Mouse (Mus musculus): Measurements from ENCODE around the gene Banp.

The Banp gene

GRCm38 (mm10) chr8:122011066-122011588 lies 61.6 kb downstream of the Banp start:
- no peak for DNase-seq (ENCODE audit: extremely low spot score, low read depth, low spot score)

GRCm38 (mm10) chr8:122014606-122015005 lies 65.1 kb downstream of the Banp start:
- DNase-seq (ENCODE audit: extremely low spot score, low read depth, low spot score), result no peak

GRCm38 (mm10) chr8:122018046-122018831 lies 68.7 kb downstream of the Banp start:
- DNase-seq (ENCODE audit: extremely low spot score, low read depth, low spot score), result no peak

GRCm38 (mm10) chr8:122019162-122019561 lies 69.6 kb downstream of the Banp start:
- DNase-seq (ENCODE audit: extremely low spot score, low read depth, low spot score), result no peak

- no peak for DNase-seq (ENCODE audit: extremely low spot score, low read depth, low spot score)
Measured at GRCm38 (mm10) chr8:122020050-122020771, 70.7 kb downstream of the Banp start.

GRCm38 (mm10) chr8:122021725-122022124 lies 72.2 kb downstream of the Banp start:
- DNase-seq (ENCODE audit: extremely low spot score, low read depth, low spot score), result no peak

- no peak for DNase-seq (ENCODE audit: extremely low spot score, low read depth, low spot score)
Measured at GRCm38 (mm10) chr8:122022274-122022673, 72.7 kb downstream of the Banp start.

GRCm38 (mm10) chr8:122022705-122023104 lies 73.2 kb downstream of the Banp start:
- no peak for DNase-seq (ENCODE audit: extremely low spot score, low read depth, low spot score)

GRCm38 (mm10) chr8:122025546-122025945 lies 76.0 kb downstream of the Banp start:
- DNase-seq (ENCODE audit: extremely low spot score, low read depth, low spot score), result no peak

- DNase-seq (ENCODE audit: extremely low spot score, low read depth, low spot score), result no peak
Measured at GRCm38 (mm10) chr8:122028116-122028515, 78.6 kb downstream of the Banp start.

- no peak for DNase-seq (ENCODE audit: extremely low spot score, low read depth, low spot score)
Measured at GRCm38 (mm10) chr8:122030965-122031364, 81.4 kb downstream of the Banp start.

GRCm38 (mm10) chr8:122032741-122033140 lies 83.2 kb downstream of the Banp start:
- DNase-seq (ENCODE audit: extremely low spot score, low read depth, low spot score), result no peak

- no peak for DNase-seq (ENCODE audit: extremely low spot score, low read depth, low spot score)
Measured at GRCm38 (mm10) chr8:122035543-122035942, 86.0 kb downstream of the Banp start.

GRCm38 (mm10) chr8:122036325-122036724 lies 86.8 kb downstream of the Banp start:
- DNase-seq (ENCODE audit: extremely low spot score, low read depth, low spot score), result no peak

GRCm38 (mm10) chr8:122037279-122037678 lies 87.7 kb downstream of the Banp start:
- DNase-seq (ENCODE audit: extremely low spot score, low read depth, low spot score), result no peak

GRCm38 (mm10) chr8:122038076-122038475 lies 88.5 kb downstream of the Banp start:
- no peak for DNase-seq (ENCODE audit: extremely low spot score, low read depth, low spot score)

- no peak for DNase-seq (ENCODE audit: extremely low spot score, low read depth, low spot score)
Measured at GRCm38 (mm10) chr8:122039452-122039851, 89.9 kb downstream of the Banp start.

- DNase-seq (ENCODE audit: extremely low spot score, low read depth, low spot score), result no peak
Measured at GRCm38 (mm10) chr8:122047206-122047870, 97.8 kb downstream of the Banp start.

GRCm38 (mm10) chr8:122049266-122049665 lies 99.7 kb downstream of the Banp start:
- DNase-seq (ENCODE audit: extremely low spot score, low read depth, low spot score), result no peak

GRCm38 (mm10) chr8:122049923-122050322 lies 100.4 kb downstream of the Banp start:
- no peak for DNase-seq (ENCODE audit: extremely low spot score, low read depth, low spot score)

GRCm38 (mm10) chr8:122050620-122051019 lies 101.1 kb downstream of the Banp start:
- no peak for DNase-seq (ENCODE audit: extremely low spot score, low read depth, low spot score)

All from hindlimb bud, embryonic 11.5 days (tissue).